Mouse (Mus musculus): ENCODE measurements around the gene Wdr43. TPM values are rescaled to one million over a fixed set of nuclear protein-coding genes. Genes with fewer than 3 reads are reported as not detected.

Gene Wdr43
- total and polyA plus RNA-seq, 2 experiments from 2014 or later, result 14.4 to 22.5 TPM

- no peak overlapping the region for H3K4me3 ChIP-seq (ENCODE audit: low read depth, low read length)
- peak; percentile 74 for ATAC-seq (ENCODE audit: insufficient read depth, low read depth)
- H3K36me3 ChIP-seq (replicated peaks; ENCODE audit: control insufficient read depth, insufficient read depth, low read length), result no peaks in the 10 kb centered on the region
- H3K27ac ChIP-seq (ENCODE audit: low read depth), result peak overlapping the region; percentile 15
- 0 out of 2 replicates have a peak, but pooled peaks cover 18% of the 10 kb centered on the region for H3K4me1 ChIP-seq (ENCODE audit: control insufficient read depth, insufficient read depth)
- WGBS, result 57% methylated on average over 14 of the region's 14 CpGs
- no peak overlapping the region for H3K9ac ChIP-seq (replicated peaks; ENCODE audit: low read depth, low read length)
- no peak overlapping the region for H3K4me2 ChIP-seq (ENCODE audit: low read depth, low read length)
- DNase-seq (ENCODE audit: low spot score), result no peak
- TF ChIP-seq CTCF (IDR thresholded peaks at IDR 0.05; ENCODE audit: low read depth), result no peak
- TF ChIP-seq EP300 (IDR thresholded peaks at IDR 0.05; ENCODE audit: low read depth), result no peak
- no peaks in the 10 kb centered on the region for H3K9me3 ChIP-seq (replicated peaks; ENCODE audit: control insufficient read depth, low read length)
- H3K27me3 ChIP-seq (ENCODE audit: control insufficient read depth, insufficient read depth, low read length), result no peaks in the 10 kb centered on the region
Observed at GRCm38 (mm10) chr17:71705550-71706480, 90.1 kb downstream of the Wdr43 start.

GRCm38 (mm10) chr17:71707715-71708114 is 92.0 kb downstream of the Wdr43 start:
- Histone ChIP-seq H3K27ac (ENCODE audit: low read depth) (no peak overlapping the region), H3K9ac (replicated peaks; ENCODE audit: low read depth, low read length) (no peak overlapping the region), H3K4me1 (ENCODE audit: control insufficient read depth, insufficient read depth) (peaks cover 30% of the 10 kb centered on the region; the same call in 1 of the 2 replicates), H3K27me3 (ENCODE audit: control insufficient read depth, insufficient read depth, low read length) (no peaks in the 10 kb centered on the region), H3K4me2 (ENCODE audit: low read depth, low read length) (no peak overlapping the region), H3K4me3 (ENCODE audit: low read depth, low read length) (no peak overlapping the region), H3K9me3 (replicated peaks; ENCODE audit: control insufficient read depth, low read length) (no peaks in the 10 kb centered on the region), H3K36me3 (replicated peaks; ENCODE audit: control insufficient read depth, insufficient read depth, low read length) (no peaks in the 10 kb centered on the region)
- ATAC-seq (ENCODE audit: insufficient read depth, low read depth) (no peak), DNase-seq (ENCODE audit: low spot score) (no peak)
- WGBS, result 58% methylated on average over 4 of the region's 4 CpGs
- TF ChIP-seq CTCF (IDR thresholded peaks at IDR 0.05; ENCODE audit: low read depth) (no peak), EP300 (IDR thresholded peaks at IDR 0.05; ENCODE audit: low read depth) (no peak)

Other genes starting within 250 kb of the Wdr43 start
- gene Gm4707, start 156.0 kb upstream of the Wdr43 start, total RNA-seq (2014; rRNA removed; ENCODE audit: low replicate concordance), result 0.69 and 5.1 TPM in 2 replicates
- 0.90 and 1.5 TPM in 2 replicates for gene Gm4707, start 156.0 kb upstream of the Wdr43 start, polyA plus RNA-seq (2015; fragmentation: Nextera tagmentation; extraction: Ambion mirVana)
- gene Smchd1, start 140.6 kb upstream of the Wdr43 start, total RNA-seq (2014; rRNA removed; ENCODE audit: low replicate concordance), result 16.1 and 40.9 TPM in 2 replicates
- 18.6 and 18.7 TPM in 2 replicates for gene Smchd1, start 140.6 kb upstream of the Wdr43 start, polyA plus RNA-seq (2015; fragmentation: Nextera tagmentation; extraction: Ambion mirVana)
- gene Ndc80, start 89.0 kb upstream of the Wdr43 start, total RNA-seq (2014; rRNA removed; ENCODE audit: low replicate concordance), result 6.4 and 8.3 TPM in 2 replicates
- 9.9 and 11.6 TPM in 2 replicates for gene Ndc80, start 89.0 kb upstream of the Wdr43 start, polyA plus RNA-seq (2015; fragmentation: Nextera tagmentation; extraction: Ambion mirVana)
- not detected in 2 replicates for gene Spdya, start 63.8 kb upstream of the Wdr43 start, total RNA-seq (2014; rRNA removed; ENCODE audit: low replicate concordance)
- gene Spdya, start 63.8 kb upstream of the Wdr43 start, polyA plus RNA-seq (2015; fragmentation: Nextera tagmentation; extraction: Ambion mirVana), result 0.27 and 0.32 TPM in 2 replicates
- 0.46 and 2.7 TPM in 2 replicates for gene Togaram2, start 57.4 kb downstream of the Wdr43 start, total RNA-seq (2014; rRNA removed; ENCODE audit: low replicate concordance)
- gene Togaram2, start 57.4 kb downstream of the Wdr43 start, polyA plus RNA-seq (2015; fragmentation: Nextera tagmentation; extraction: Ambion mirVana), result 1.0 and 1.1 TPM in 2 replicates
- gene Pcare, start 137.0 kb downstream of the Wdr43 start, total RNA-seq (2014; rRNA removed; ENCODE audit: low replicate concordance), result not detected in 2 replicates
- 0.03 TPM in 1 of 2 replicates, not detected in the other for gene Pcare, start 137.0 kb downstream of the Wdr43 start, polyA plus RNA-seq (2015; fragmentation: Nextera tagmentation; extraction: Ambion mirVana)
- gene Clip4, start 152.6 kb downstream of the Wdr43 start, total RNA-seq (2014; rRNA removed; ENCODE audit: low replicate concordance), result 34.3 and 49.9 TPM in 2 replicates
- 43.4 and 51.2 TPM in 2 replicates for gene Clip4, start 152.6 kb downstream of the Wdr43 start, polyA plus RNA-seq (2015; fragmentation: Nextera tagmentation; extraction: Ambion mirVana)

Measured in heart, postnatal 0 days (tissue).